Mouse (Mus musculus) layer of hippocampus, adult 2 months (tissue): Measurements from ENCODE around the gene Scly. TPM values are rescaled to one million over a fixed set of nuclear protein-coding genes. Genes with fewer than 3 reads are reported as not detected.

Source experiments
- DNase-seq, 2 experiments: peaks; one replicate each; pipeline ENCODE4 v3.0.0; 2022; ENCODE audit warnings: low spot score in 2 of 2
- H3K27ac ChIP-seq: fragments of 200-600 bp; 2 replicates; pipeline ENCODE4 v1.8.1; 2022
- H3K4me3 ChIP-seq: fragments of 200-600 bp; 2 replicates; pipeline ENCODE4 v1.8.1; 2022; ENCODE audit warnings: mild to moderate bottlenecking
- CTCF ChIP-seq: fragments of 200-600 bp; conservative IDR thresholded peaks from 2 replicates; pipeline ENCODE4 v1.8.1; 2022; ENCODE audit warnings: antibody characterized with exemption, mild to moderate bottlenecking, moderate library complexity
- total RNA-seq, 2 experiments: library from RNA; stranded (reverse); gene quantifications; 2 replicates each; pipeline ENCODE4 v1.2.3; 2021

The Scly gene
- total RNA-seq, 2 experiments from 2014 or later: 21.1 to 21.7 TPM

DNA sequence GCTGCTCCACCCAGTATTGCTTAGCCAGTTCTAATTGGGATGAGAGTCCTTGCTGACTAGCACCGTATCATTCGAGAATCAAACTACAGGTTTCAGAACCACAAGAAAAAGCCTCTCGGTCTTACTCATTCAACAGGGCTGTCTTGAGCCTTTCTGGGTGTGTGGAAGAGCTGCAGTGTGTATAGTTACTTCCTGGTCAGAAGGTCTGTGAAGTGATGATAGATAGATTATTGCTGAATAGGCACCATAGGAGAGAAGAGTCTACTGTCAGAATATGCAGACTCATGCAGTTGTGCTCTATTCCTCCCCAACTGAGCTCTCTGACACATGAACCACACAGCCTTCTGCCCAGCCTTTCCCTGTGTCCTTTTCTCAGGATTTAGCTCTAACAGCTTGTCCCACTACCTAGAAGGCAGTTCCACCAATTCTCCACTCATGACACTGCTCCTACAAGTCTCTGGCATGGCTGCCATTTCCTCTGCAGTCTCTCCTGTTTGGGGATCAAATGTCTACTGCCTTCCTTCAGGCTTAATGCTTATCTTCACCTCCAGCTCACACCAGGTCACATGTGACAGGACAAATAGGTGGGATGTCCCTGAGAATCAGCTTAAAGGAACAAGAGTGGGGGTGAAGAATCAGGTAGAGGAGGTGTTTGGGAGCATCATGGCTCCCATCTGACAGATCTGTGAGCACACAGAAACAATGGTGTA is 19.6 kb upstream of the Scly start:
- no peak overlapping the region for H3K4me3 ChIP-seq
- no peak for DNase-seq
- no peak for TF ChIP-seq CTCF
- H3K27ac ChIP-seq: no peak overlapping the region

GRCm38 (mm10) chr1:91279126-91279525 is 19.0 kb upstream of the Scly start:
- TF ChIP-seq CTCF: no peak
- no peak overlapping the region for H3K27ac ChIP-seq
- no peak for DNase-seq
- no peak overlapping the region for H3K4me3 ChIP-seq

- TF ChIP-seq CTCF: no peak
- Histone ChIP-seq H3K27ac (no peak overlapping the region), H3K4me3 (no peak overlapping the region)
- DNase-seq: no peak
Measured at GRCm38 (mm10) chr1:91282582-91282981, 15.6 kb upstream of the Scly start.

DNA sequence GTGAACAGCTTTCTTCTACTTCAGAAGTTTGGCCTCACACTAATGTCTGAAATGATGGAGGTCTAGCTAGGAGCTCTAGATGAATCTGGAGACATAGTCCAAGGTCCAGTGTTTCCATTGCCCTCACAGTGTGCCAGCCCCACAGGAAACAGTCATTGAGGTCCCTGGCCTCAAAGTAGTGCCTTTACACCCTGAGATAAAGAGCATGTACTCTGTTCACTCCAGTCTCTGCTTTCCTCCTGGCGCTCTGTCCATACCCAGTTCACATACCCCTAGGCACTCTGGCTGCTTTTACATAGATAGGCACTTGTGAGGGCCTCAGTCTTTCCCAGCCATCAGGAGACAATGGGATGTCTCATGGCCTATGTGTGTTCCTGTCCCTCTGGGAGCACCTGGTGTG is 8.8 kb upstream of the Scly start:
- no peak for DNase-seq
- Histone ChIP-seq H3K4me3 (no peak overlapping the region), H3K27ac (no peak overlapping the region)
- TF ChIP-seq CTCF: no peak

DNA sequence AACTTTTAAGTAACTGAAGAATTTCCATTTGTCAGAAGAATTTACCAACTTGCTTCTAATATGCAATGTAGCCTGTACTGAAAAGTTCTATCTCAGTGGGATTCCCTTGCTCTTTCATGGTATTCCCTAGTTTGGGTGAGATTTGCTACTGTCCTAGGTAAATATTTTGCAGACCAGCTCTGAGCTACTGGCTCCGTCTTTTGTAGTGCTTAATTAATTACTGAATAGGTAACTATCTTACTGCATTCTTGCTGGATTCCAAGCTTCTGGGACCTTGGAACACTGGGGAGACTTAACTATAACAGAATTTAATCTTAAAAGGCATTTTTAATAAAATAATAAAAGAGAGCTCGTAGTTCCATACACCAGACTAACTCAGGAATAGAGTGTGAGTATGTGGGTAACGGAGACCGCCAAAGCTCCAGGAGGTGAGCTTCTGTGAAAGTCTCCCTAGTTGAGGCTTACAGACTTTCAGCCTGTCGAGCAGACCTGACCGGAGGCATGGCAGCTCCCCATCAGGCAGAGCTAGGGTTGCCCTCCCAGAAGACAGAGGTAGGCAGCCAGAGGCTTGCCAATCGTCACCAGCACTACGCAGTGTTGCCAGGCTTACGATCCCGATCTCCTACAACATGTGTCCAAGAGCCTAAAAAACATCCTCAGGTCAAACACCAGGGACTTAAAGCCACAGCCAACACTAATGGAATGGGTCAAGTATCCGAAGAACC is 5.9 kb upstream of the Scly start:
- TF ChIP-seq CTCF: no peak

DNA sequence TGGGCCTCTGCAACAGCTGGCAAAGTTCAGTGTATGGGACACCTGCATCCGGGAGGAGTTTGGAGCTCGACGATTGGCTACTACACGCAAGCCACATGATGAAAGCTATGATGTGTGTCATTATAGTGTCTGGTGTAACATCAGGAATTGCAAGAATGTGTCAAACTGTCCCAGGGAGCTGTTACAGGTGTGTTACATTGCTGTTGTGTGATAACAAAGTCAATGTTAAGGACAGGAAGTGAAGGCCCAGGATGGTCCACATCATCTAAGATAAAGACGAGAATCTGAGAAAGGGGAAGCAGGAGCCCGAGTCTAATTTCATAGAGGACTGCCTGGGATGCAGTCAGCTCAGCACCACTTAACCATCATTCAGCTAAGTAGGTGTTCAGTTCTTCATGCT is 2.6 kb upstream of the Scly start:
- no peak for DNase-seq
- TF ChIP-seq CTCF: no peak
- no peak overlapping the region for H3K27ac ChIP-seq
- no peak overlapping the region for H3K4me3 ChIP-seq

More for the DNA sequence above, 5.9 kb upstream of the Scly start:
- DNase-seq: no peak
- H3K4me3 ChIP-seq: no peak overlapping the region
- H3K27ac ChIP-seq: no peak overlapping the region

- H3K27ac ChIP-seq: no peak overlapping the region
Measured at GRCm38 (mm10) chr1:91299026-91299706, 1.0 kb downstream of the Scly start.

DNA sequence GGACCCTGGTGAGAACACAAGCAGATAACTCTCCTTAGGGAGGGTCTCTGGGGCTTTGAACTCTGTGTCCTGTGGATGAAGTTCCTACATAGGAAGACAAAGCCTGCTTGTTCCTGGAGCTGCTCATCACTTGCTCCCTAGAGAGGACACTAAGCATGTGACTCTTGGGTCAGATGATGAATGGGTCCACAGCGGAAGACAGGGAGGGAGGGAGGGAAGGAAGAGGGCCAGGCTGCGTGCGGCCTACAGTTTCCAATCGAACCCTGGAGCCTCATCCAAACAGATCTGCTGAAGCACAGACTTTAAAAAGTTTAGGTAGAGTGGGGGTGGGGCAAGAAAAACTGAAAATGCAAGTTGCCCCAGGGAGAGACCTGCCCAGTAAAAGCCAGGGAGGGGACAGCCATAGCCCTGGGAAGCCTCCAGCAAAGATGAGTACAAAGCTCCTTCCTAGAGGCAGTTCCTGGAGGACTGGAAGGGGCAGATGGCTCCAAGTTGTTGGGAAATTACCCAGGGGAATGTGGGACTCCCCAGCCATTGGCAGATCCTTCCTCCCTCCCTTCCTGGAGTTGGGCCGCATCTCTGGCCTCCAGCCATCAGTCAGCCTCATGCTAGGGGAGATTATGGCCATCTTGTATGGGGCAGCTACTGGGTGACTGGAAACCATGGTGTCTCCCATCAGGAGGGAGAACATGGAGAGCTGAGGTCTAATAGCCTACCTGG is 1.7 kb downstream of the Scly start:
- Histone ChIP-seq H3K4me3 (no peak overlapping the region), H3K27ac (no peak overlapping the region)
- TF ChIP-seq CTCF: no peak
- DNase-seq: no peak

More at GRCm38 (mm10) chr1:91299026-91299706, 1.0 kb downstream of the Scly start:
- TF ChIP-seq CTCF: no peak
- peak overlapping the region; percentile 98 for H3K4me3 ChIP-seq
- DNase-seq: no peak

GRCm38 (mm10) chr1:91301206-91301920 is 3.2 kb downstream of the Scly start:
- no peak overlapping the region for H3K4me3 ChIP-seq
- TF ChIP-seq CTCF: no peak

GRCm38 (mm10) chr1:91302021-91302420 is 3.9 kb downstream of the Scly start:
- H3K4me3 ChIP-seq: no peak overlapping the region
- H3K27ac ChIP-seq: no peak overlapping the region
- no peak for DNase-seq
- no peak for TF ChIP-seq CTCF

More at GRCm38 (mm10) chr1:91301206-91301920, 3.2 kb downstream of the Scly start:
- H3K27ac ChIP-seq: peak overlapping the region; percentile 5; the same call in 1 of the 2 replicates
- DNase-seq: no peak

- no peak for DNase-seq
- H3K27ac ChIP-seq: no peak overlapping the region
- TF ChIP-seq CTCF: no peak
- H3K4me3 ChIP-seq: no peak overlapping the region
Measured at GRCm38 (mm10) chr1:91304621-91305020, 6.5 kb downstream of the Scly start.
